Mouse (Mus musculus): Measurements from ENCODE around the gene Lrrc10b.

GRCm38 (mm10) chr19:10472958-10473357 lies 15.7 kb upstream of the Lrrc10b start:
- TF ChIP-seq CTCF (IDR thresholded peaks at IDR 0.05; ENCODE audit: low read depth, low read length) = no peak
- TF ChIP-seq POLR2A (IDR thresholded peaks at IDR 0.05; ENCODE audit: borderline replicate concordance, low read depth, low read length) = no peak

Data from bone marrow macrophage, adult 2 months (primary cell).